Mouse (Mus musculus) hematopoietic stem cell, adult 5-6 weeks (primary cell): ENCODE data around the gene Inca1. TPM values are rescaled to one million over a fixed set of nuclear protein-coding genes. Genes with fewer than 3 reads are reported as not detected.

Experiments used
- ATAC-seq, 2 experiments: fragments of 125-278 bp in 1 of 2; replicated peaks in 1 of 2; 2 replicates each; pipeline ENCODE4 v1.8.0; 2016 to 2017; ENCODE audit warnings: inconsistent platforms in 2 of 2, mild to moderate bottlenecking in 2 of 2, moderate number of reproducible peaks in 2 of 2, low read depth in 1 of 2, moderate TSS enrichment in 1 of 2; ENCODE audit not compliant: low FRiP score in 2 of 2, poor library complexity in 2 of 2, severe bottlenecking in 2 of 2, insufficient read depth in 1 of 2, low TSS enrichment in 1 of 2
- total RNA-seq: library from RNA; stranded (forward); fragments of 172-1452, 232-1000 nt; gene quantifications from 2 replicates; pipeline ENCODE4 v1.2.3, GENCODE M21; 2017

The Inca1 gene
- total RNA-seq, 1 experiment from 2014 or later, result not detected

- ATAC-seq, result no peak
Measured at GRCm38 (mm10) chr11:70713222-70713621, 13.3 kb upstream of the Inca1 start.

GRCm38 (mm10) chr11:70711026-70711425, 11.1 kb upstream of the Inca1 start:
- no peak for ATAC-seq

GRCm38 (mm10) chr11:70706127-70706526, 6.2 kb upstream of the Inca1 start:
- no peak for ATAC-seq

- no peak for ATAC-seq
Measured at GRCm38 (mm10) chr11:70702781-70703180, 2.8 kb upstream of the Inca1 start.

GRCm38 (mm10) chr11:70701984-70702733, 2.2 kb upstream of the Inca1 start:
- no peak for ATAC-seq

- ATAC-seq, result no peak
Measured at GRCm38 (mm10) chr11:70701221-70701955, 1.4 kb upstream of the Inca1 start.

- no peak for ATAC-seq
Measured at GRCm38 (mm10) chr11:70700613-70701012, 658 bp upstream of the Inca1 start.

GRCm38 (mm10) chr11:70699051-70699450, 904 bp downstream of the Inca1 start:
- ATAC-seq, result no peak

- ATAC-seq, result no peak
Measured at GRCm38 (mm10) chr11:70697376-70697775, 2.6 kb downstream of the Inca1 start.

GRCm38 (mm10) chr11:70693504-70693903, 6.5 kb downstream of the Inca1 start:
- ATAC-seq, result no peak

- no peak for ATAC-seq
Measured at GRCm38 (mm10) chr11:70689578-70689977, 10.4 kb downstream of the Inca1 start.

- no peak for ATAC-seq
Measured at GRCm38 (mm10) chr11:70688372-70688771, 11.6 kb downstream of the Inca1 start.

- peak; percentile 71 to 72 for ATAC-seq
Measured at GRCm38 (mm10) chr11:70687601-70688199, 12.3 kb downstream of the Inca1 start, which contains the start of gene Camta2. Gene Camta2, minus strand, starts transcription at chr11:70688105.

- peak; percentile 14 to 47; a peak in 3 of 4 replicates for ATAC-seq
Measured at GRCm38 (mm10) chr11:70686901-70687566, 12.9 kb downstream of the Inca1 start.

GRCm38 (mm10) chr11:70683640-70684039, 16.3 kb downstream of the Inca1 start:
- ATAC-seq, result no peak

GRCm38 (mm10) chr11:70681897-70682581, 17.9 kb downstream of the Inca1 start:
- no peak for ATAC-seq

GRCm38 (mm10) chr11:70681170-70681569, 18.8 kb downstream of the Inca1 start:
- no peak for ATAC-seq
